Mouse (Mus musculus) lung, postnatal 25 days (tissue): ENCODE data around the gene Stk17b.
A peak's percentile ranks its signal among the peaks of the same experiment; 100 is the strongest.
"Not testable (repeated sequence)": the region's sequence is repeated elsewhere in the genome, so short reads cannot be mapped to it uniquely, and the experiment has no call there.

Experiments used
- DNase-seq: peaks from one replicate; pipeline ENCODE4 v3.0.0; 2022; ENCODE audit warnings: low spot score

The Stk17b gene

DNA sequence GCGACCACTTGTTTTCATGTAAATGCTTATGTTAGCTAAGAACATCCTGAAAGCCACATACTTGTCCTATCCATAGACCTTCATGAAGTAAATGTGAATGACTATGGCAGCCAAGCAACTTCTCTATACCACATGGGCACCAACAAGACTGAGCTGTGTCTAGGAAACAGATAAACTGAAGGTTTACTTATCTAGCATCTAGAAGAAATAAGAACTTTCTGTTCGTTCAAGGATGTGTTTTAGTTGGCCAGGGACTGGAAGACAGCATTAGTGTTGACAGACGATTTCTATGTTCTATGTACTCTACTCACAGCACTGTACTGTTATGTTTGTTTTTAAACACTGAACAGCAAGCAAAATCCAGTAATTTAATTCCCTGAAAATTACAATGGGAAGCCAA is 2.9 kb downstream of the Stk17b start:
- DNase-seq, result no peak

DNA sequence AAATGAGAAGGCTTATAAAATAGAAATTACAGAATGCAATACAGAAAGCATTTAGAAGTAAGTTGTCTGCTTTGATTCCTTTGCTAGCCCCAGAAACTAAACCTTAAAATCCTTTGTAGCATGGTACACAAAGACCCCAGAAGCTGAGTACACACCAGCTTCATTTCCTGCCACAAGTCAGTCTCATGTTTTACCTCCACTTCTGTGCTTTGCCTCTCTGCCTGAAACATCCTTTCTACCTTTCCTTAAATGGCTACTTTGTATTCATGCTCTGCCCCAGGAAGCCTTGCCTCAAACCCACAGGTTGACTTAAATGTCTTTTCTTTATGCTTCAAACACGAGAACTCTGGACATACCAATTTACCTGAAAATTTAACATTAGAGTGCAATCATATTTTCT is 3.7 kb downstream of the Stk17b start:
- DNase-seq, result no peak

DNA sequence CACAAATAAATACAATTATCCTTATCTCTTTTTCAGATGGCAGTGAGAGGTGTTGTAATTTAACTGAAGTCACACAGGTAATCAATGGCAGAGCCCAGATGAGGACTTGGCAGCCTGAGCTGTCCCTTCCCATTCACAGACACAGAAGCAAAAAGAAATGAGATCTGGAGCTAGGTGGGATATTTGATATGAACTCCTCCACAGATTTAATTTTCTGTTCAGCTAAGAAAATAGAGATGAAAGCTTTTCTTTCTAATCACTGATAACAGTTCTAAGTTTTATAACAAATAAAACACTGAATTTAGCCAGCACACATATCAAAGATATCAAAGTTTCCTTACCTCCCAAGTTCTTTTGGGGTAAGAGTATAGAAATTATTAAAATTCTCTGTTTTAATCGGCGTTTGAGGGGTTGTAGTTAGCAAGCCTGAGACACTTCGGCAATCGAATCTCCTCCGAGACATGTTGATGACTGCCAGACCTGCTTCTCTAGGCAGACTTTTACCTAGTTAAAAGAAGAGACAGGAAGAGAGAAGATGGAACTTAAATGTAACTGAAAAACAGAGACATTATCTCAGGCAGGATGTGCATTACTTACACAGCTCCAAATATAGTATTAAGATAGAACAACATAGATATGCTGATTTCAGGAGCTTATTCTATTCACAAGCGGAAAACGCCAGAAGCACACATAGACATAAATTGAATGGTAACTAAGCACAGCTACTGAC is 8.7 kb downstream of the Stk17b start:
- no peak for DNase-seq

GRCm38 (mm10) chr1:53775545-53775944 is 9.5 kb downstream of the Stk17b start:
- DNase-seq, result no peak

GRCm38 (mm10) chr1:53775036-53775435 is 10.0 kb downstream of the Stk17b start:
- DNase-seq, result no peak

GRCm38 (mm10) chr1:53774571-53774970 is 10.5 kb downstream of the Stk17b start:
- DNase-seq, result no peak

DNA sequence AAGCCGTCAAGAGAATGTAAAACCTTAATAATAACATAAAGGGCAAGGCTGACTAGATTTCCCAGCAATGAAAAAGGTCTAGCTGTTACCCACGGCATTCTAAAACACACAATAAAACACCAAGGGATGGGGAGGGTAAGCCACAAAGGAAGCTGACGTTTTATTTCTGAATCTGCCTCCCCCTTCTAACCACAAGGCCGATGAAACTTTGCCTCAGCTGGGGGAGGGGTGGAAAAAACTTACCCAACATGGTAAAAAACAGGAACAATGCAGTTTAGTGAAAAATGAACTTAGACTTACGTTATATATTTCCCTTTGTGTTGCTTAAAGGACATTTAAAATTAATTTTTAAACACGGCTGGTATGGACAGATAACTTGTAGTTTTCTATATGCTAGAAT is 11.0 kb downstream of the Stk17b start:
- DNase-seq, result peak; percentile 81

DNA sequence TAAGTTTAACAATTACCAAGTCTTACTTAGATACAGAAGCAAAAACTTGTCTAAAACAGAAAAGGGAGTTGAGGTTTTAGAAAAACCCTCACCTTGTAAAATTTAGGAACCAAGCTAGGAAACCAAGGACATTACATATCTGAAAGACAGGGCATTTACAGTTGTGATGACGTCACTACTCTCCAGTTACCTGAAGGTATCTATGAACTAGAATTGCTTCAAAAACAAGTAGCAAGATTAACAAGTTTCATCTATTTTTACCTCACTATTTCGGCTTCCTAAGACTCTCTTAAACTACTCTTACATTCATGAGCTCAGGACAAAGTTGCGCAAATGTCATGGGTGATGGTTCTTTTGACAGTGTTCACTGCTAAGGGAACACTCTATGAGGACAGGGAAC is 12.1 kb downstream of the Stk17b start:
- DNase-seq, result no peak

- DNase-seq, result no peak
These were observed 13.5 kb downstream of the Stk17b start for GRCm38 (mm10) chr1:53771476-53771875.

- no peak for DNase-seq
These were observed 18.9 kb downstream of the Stk17b start for GRCm38 (mm10) chr1:53766112-53766511.

DNA sequence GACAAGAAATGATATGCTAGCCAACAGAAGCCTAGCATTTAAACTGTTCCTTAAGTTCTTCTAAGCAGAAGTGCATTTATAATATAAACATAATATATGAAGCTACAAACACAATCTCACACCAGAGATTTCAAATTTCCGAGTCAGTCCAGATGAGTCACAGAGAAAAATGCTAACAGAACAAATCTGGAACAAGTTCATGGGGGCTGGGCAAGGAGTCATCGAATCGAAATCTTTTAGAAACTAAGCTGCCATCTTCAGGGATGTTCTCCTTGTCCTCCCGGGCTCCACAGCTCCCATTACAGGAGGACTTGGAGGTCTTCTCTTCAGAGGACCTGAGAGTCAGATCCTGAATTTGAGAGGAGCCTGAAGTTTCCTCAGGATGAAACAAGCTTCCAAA is 27.7 kb downstream of the Stk17b start:
- no peak for DNase-seq

DNA sequence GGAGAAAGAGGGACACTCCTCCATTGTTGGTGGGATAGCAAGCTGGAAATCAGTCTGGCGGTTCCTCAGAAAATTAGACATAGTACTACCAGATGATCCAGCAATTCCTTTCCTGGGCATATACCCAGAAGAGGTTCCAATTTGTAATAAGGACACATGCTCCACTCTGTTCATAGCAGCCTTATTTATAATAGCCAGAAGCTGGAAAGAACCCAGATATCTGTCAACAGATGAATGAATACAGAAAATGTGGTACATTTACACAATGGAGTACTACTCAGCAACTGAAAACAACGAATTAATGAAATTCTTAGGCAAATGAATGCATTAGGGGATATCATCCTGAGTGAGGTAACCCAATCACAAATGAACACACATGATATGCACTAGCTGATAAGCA is 31.5 kb downstream of the Stk17b start:
- DNase-seq, result not testable (repeated sequence)

DNA sequence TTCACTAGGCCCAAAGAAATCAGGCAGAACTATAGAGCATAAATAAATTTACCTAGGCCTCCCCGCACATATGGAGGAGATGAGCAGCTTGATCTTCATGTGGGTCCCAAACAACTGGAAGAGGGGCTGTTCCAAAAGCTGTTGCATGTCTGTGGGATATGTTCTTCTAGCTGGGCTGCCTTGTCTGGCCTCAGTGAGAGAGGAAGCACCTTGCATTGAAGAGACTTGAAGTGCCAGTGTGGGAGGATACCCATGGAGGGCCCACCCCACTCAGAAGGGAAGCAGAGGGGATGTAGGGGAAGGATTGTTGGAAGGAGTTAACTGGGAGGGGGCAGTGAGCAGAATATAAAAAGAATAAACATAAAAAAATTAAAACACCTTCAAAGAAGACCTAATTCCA is 33.9 kb downstream of the Stk17b start:
- no peak for DNase-seq

DNA sequence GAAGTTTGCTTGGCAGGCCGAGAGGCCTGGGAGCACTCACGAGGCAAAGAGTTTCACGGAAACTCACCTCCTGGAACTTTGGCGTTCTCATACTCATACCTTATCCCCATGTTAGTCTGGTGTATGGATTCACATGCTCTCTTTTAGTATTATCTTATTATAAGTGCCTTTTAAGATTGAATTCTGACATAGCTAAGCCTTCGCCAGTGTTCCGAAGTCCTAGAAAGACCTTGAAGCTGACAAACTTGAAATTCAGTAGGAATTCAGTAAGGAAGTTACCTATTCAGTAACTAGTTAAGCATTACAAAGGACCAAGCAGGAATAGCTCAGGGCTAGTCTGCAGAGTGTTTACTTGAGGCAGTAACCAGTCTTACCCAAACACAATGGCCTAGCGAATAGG is 34.3 kb downstream of the Stk17b start:
- not testable (repeated sequence) for DNase-seq

GRCm38 (mm10) chr1:53749881-53750385 is 35.1 kb downstream of the Stk17b start:
- DNase-seq, result not testable (repeated sequence)

- no peak for DNase-seq
These were observed 36.5 kb downstream of the Stk17b start for GRCm38 (mm10) chr1:53748571-53748970.

DNA sequence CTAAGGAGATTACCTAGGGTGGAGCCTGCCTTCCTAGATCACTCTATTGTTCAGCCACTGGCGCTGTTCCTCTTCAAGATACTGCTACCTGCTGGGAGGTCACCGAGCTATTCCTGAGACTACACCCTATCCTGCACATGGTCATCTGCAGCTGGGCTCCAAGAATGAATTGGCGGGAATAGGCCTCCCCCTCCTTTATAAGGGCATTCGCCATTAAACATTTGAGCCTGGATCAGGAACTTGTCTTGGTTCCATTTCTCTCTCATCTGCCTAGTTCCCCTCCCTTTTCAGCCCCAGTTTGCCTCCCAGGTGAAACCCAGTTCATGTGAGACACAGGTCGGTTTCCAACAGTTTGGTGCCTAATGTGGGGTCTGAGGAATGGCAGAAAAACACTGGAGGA is 39.0 kb downstream of the Stk17b start:
- DNase-seq, result no peak

GRCm38 (mm10) chr1:53741742-53742458 is 43.1 kb downstream of the Stk17b start:
- no peak for DNase-seq

DNA sequence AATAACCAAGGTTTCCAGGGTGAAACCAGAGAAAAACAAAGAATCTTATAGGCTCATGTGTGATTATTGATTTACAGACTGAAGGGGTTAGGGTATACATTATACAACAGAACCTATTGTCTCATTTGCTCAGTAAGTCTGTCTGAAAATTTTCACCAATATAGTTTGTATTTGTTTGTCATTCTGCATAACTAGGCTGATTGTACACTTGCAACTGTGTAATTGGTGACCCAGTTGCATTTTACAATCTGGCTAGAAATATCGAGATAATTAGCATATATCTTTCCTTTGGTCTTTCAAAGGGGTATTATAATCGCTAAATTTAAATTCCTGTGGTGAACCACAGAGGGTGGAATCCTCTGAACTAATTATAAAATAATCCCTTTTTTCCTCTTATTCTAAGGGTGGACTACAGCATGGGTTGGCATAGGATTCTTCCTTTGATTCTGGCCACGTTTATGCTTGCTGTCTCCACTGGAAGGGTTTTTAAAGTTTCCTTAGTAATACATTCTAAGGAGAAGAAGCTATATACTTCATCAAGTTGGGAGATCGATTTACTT is 44.2 kb downstream of the Stk17b start:
- DNase-seq, result no peak

DNA sequence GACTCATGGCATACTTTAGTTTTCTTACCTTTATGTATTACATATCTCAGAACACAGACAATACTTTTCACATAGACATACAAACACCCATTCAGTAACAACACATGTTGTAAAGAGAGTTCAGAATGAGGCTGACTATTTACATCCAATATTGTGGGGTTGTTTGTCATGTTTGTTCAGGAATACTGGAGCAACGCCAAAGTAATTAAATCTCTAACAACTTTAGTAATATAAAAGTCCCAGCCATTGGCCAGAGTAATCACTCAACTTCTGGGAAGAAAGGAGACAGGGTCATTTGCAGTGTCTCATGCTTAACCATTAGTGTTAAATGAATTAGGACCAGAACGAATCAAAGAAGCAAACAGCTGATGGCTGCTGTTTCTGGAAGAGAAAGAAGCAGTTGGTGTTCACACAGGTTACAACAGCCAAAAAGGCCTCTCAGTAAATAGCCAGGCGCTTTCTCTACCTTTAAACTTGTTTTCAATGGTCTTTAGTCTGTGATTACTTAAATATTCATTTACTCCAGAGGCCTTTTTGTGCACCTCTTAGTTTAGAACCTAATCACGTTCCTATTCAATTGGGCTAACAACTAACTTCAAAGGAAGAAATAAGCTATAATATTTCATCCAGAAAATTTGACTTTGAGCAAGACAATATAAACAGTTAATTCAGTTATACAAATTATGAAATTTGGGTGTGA is 44.8 kb downstream of the Stk17b start:
- not testable (repeated sequence) for DNase-seq

- no peak for DNase-seq
These were observed 48.4 kb downstream of the Stk17b start for GRCm38 (mm10) chr1:53736583-53736982.

GRCm38 (mm10) chr1:53728489-53729225 is 56.4 kb downstream of the Stk17b start:
- DNase-seq, result no peak
